Mouse (Mus musculus) left cerebral cortex, adult 2 months (tissue): ENCODE measurements at regions not wholly inside any gene's neighbourhood (a gene's known extent, or its start where the extent isn't known, plus 50 kb on each side); places are given as distances from the start of the nearest gene placed in this dataset.

Experiments
- DNase-seq, 2 experiments: peaks; one replicate each; pipeline ENCODE4 v3.0.0; 2021 to 2022; ENCODE audit warnings: low spot score in 2 of 2, mixed read lengths in 1 of 2; ENCODE audit errors: extremely low spot score in 1 of 2
- H3K27ac ChIP-seq: fragments of 200-600 bp; 2 replicates; pipeline ENCODE4 v1.8.1; 2022
- H3K4me3 ChIP-seq: fragments of 200-600 bp; 2 replicates; pipeline ENCODE4 v1.8.1; 2022
- CTCF ChIP-seq: fragments of 200-600 bp; IDR thresholded peaks from 2 replicates; pipeline ENCODE4 v1.8.1; 2022; ENCODE audit warnings: antibody characterized with exemption, mild to moderate bottlenecking, moderate library complexity
- intact Hi-C: fragments of 180-260 bp; cut with DNase I; formaldehyde crosslinking; loops from one replicate; pipeline ENCODE4 v1.15.1; 2025

DNA sequence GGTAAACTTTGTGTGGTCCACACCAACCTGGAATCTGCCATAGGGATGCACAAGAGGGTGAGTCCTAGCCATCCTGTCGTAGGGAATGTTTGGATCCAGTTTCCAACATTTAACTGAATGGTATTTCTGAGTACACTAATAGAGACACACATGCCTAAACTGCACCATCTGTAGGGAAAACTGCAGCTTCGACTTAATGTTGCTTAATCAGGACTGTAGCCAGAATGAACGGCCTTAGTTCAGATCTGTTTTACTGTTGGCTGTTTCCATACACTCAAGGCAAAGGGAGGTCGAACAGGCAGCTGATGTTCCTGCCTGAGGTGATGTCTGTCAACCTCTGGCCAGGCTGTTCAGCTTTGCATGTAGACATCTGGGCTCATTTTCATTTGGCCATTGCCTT, 399.0 kb upstream of the Tmem132c start:
- DNase-seq = no peak
- intact Hi-C loops = no loop called here
- Histone ChIP-seq H3K4me3 (no peak overlapping the region), H3K27ac (no peak overlapping the region)
- no peak for TF ChIP-seq CTCF

DNA sequence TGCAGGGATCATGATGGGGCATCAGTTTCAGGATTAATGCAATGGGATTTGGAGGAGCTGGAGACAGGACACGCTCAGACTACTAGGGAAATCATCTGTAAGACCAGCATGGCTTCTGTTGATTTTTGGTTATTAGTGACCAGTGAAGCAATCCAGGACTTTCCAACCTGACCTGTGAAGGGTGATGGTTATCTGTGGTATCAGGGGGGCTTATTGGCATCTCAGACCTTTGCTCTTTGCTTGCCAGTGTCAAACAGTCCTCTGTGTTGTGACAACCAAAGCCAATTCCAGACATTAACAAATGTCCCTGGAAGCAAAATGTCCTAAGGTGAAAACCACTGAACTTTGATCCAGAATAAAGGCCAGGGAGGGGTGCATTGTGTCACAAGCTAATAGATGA, 379.5 kb upstream of the Tmem132c start:
- intact Hi-C loops = no loop called here
- no peak for DNase-seq
- no peak for TF ChIP-seq CTCF

DNA sequence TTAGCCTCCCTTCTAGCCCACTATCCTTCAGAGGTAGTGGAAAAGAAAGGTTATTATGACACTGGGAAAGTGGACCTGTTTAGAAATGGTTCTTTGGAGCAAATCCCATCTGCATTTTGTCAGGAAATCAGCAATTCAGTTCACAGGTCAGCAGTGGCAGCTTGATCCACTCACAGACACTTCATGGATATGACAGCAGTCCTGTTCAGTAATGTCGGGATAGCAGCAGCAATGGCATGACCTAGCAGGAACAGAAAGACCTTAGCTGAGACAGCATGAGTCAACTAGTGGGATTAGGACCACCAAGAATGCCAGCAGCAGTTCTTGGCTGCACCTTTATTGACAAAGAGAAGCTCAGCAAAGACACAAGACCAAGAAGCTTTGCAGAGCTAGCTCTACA, 365.8 kb upstream of the Tmem132c start:
- no peak for DNase-seq
- intact Hi-C loops = no loop called here
- H3K27ac ChIP-seq = no peak overlapping the region
- H3K4me3 ChIP-seq = no peak overlapping the region
- no peak for TF ChIP-seq CTCF

More for the DNA sequence above, 379.5 kb upstream of the Tmem132c start:
- H3K27ac ChIP-seq = no peak overlapping the region
- H3K4me3 ChIP-seq = no peak overlapping the region

DNA sequence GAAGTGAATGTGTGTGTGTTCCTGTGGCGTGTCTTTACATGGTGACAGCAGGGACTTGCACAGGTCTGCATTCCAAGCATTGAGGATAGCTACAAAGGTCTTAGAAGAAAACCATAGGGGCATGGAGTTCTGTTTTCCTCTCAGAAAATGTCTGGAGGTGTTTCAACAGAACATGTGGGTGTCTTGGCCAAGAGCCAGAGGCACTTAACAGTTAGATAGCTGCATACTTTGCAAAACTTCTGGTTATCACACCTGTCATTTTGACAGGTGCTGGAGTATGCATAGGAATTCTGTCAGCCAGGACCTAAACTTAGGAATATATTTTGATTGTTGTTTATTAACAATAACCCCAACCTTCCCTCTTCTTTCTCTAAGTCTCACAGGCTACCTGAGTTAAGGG, 350.9 kb upstream of the Tmem132c start:
- no peak overlapping the region for H3K27ac ChIP-seq
- DNase-seq = no peak
- H3K4me3 ChIP-seq = no peak overlapping the region
- TF ChIP-seq CTCF = no peak
- intact Hi-C loops = no loop called here

DNA sequence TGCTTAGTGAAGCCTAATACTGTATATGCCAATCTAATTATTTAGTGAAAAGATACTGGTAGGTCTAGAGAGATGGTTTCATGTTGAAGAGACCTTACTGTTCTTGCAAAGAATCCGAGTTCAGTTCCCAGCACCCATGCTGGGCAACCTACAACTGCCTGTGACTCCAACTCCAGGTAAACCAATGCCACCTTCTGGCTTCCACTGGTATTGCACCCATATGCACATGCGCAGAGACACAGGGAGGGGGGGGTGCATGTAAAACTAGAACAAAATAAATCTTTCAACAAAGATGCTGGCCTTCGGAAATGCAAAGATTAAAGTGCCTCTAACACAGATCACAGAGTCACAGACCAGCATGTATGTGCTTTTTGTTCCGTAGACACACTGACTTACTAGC, 348.5 kb upstream of the Tmem132c start:
- TF ChIP-seq CTCF = peak; percentile 12; the same call in 1 of the 2 replicates
- Histone ChIP-seq H3K27ac (no peak overlapping the region), H3K4me3 (no peak overlapping the region)
- DNase-seq = no peak
- intact Hi-C loops = no loop called here

DNA sequence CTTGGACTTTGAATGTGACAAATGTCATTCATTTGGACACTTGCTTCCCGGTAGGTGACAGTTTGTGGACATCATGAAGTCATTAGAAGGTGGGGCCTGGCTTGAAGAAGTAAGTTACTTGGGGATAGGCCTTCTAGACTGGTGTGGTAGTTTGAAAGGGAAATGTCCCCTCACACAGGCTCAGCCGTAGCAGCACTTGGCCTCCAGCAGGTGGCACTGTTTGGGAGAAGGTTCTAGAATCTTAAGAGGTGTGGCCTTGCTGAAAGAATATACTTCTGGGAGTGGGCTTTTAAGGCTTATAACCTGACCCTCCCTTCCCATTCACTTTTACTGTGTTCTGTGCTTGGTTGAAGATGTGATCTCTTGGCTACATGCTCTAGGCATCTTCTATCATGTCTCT, 331.5 kb upstream of the Tmem132c start:
- H3K27ac ChIP-seq = no peak overlapping the region
- DNase-seq = no peak
- intact Hi-C loops = no loop called here
- no peak overlapping the region for H3K4me3 ChIP-seq
- TF ChIP-seq CTCF = peak; percentile 16

DNA sequence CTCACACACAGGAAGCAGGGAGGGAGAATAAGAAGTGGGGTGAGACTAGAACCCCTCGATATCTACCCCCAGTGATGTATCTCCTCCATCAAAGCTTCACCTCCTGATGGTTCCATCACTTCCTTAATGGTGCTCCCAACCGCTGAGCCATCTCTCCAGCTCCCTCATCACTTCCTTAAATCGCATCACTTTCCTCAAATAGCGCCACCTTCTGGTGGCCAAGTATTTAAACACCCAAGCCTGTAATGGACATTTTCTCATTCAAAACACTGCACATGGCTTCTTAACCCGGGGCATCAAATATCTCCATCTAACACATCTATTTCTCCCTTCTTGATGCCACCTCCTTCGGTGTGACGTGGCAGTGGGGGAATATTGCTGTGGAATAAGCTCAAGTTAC, 324.3 kb upstream of the Tmem132c start:
- no peak for DNase-seq
- intact Hi-C loops = no loop called here
- TF ChIP-seq CTCF = no peak; the same call in 1 of the 2 replicates
- H3K27ac ChIP-seq = no peak overlapping the region
- H3K4me3 ChIP-seq = no peak overlapping the region

DNA sequence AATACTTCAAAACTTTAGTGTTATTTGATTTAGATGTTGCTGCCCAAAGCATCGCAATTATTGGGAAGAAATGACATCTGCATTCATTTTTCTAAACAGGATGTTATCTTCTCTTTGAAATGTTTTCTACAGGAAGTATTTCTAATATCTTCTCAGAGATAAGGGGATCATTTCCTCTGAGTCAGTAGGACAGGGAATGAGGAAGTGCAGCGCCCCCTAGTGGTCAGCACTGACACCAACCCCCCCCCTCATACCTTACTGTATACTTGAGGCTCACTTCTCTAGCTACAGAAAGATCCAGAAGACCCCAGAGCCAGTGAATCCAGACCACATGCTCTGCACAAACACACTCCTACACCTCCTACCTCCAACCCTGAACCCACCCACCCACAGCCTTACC, 308.1 kb upstream of the Tmem132c start:
- intact Hi-C loops = no loop called here
- Histone ChIP-seq H3K4me3 (no peak overlapping the region), H3K27ac (no peak overlapping the region)
- DNase-seq = no peak
- peak; percentile 14 for TF ChIP-seq CTCF

DNA sequence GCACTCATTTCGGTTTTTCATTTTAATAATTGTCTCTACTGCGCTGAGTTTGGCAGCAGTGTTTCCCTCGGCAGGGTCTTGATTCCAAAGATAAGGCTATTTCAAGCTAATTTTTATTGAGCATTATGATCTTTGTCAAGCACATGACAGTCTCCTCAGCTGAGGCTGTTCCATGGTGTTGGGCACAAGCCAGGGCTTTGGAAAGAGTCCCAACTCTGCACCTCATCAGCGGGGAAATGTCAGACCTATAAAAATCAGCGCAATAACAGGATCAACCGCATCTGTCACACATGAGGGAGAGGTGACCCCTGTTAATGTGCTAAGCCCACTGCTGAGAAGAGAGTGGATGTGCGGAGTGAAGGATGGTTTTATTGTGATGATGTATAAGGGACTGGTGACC, 296.7 kb upstream of the Tmem132c start:
- intact Hi-C loops = no loop called here
- TF ChIP-seq CTCF = no peak
- no peak overlapping the region for H3K4me3 ChIP-seq
- H3K27ac ChIP-seq = no peak overlapping the region
- no peak for DNase-seq

DNA sequence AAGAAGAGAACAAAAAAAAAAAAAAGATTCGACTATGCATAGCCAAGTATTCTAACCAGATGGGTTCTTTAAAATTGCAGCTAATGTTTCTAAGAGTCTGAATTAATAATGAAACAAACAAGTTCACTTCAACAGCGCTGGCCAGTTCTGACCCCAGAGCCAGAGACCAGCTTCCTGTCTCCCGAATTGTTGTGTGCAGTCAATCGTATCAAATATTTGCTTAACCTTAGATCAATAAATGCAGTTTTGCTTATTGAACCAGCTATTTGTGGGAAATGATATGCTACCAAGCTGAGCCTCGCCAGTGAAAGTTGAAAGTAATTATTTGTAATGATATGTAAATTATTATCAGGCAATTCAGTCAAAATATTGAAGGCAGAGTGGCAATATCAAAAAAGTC, 287.4 kb upstream of the Tmem132c start:
- intact Hi-C loops = no loop called here
- no peak overlapping the region for H3K27ac ChIP-seq
- DNase-seq = no peak
- no peak for TF ChIP-seq CTCF
- no peak overlapping the region for H3K4me3 ChIP-seq

DNA sequence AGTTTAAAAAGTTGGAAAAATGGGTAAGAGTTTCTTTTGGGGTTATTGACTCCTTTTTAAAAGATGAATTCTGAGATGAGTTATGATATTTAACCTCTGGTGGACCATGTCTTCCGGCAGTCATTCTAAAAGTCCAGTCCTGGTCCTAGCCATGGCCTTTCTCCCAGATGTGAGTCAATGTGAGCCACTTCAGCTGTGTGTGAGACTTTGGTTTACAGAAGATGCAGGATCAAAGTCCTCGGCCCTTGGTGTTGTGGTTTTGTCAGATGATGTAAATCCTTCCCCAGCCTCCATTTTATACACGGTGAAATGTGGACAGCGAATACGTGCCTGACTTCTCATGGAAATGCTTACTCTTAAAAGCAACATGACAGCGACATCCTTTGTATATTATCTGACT, 287.0 kb upstream of the Tmem132c start:
- no peak overlapping the region for H3K4me3 ChIP-seq
- intact Hi-C loops = no loop called here
- DNase-seq = no peak
- H3K27ac ChIP-seq = no peak overlapping the region
- TF ChIP-seq CTCF = no peak

DNA sequence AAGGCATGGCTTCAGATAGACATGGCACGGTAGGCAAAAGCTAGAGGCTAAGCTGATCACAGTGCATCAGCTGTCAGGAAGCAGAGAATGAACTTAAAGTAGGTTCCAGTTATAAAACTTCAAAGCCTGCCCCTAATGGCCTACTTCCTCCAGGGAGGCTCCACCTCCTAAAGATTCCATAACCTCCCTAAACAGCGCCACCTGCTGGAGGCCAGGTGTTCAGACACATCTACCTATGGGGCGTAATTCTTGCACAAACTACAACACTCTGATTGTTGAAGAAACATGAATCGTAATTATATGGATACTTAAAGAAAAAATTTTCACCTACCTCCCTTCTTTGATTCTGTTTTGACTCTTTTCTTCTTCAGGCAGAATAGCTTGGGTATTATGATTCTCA, 277.0 kb upstream of the Tmem132c start:
- Histone ChIP-seq H3K27ac (no peak overlapping the region), H3K4me3 (no peak overlapping the region)
- TF ChIP-seq CTCF = peak; percentile 27
- intact Hi-C loops = no loop called here
- DNase-seq = no peak

DNA sequence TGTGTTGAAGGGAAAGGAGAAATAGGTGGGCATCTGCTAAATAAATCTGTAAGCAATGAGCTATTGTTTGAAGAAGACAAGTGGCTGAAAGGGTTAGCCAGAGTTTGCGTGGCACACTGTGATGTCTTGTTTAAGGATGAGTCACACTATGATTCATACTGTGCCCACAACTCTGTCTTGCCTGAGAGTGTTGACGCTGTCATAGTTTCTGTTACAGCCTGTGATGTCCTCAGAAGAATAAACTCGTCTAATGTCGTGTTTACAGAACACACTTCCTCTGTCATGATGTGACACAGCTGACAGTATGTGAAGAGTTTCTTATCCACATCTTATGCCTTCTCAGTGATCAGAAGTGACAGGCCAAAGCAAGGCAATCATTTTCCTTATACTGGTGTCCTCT, 274.5 kb upstream of the Tmem132c start:
- TF ChIP-seq CTCF = no peak
- H3K27ac ChIP-seq = no peak overlapping the region
- intact Hi-C loops = no loop called here
- no peak overlapping the region for H3K4me3 ChIP-seq
- DNase-seq = no peak

DNA sequence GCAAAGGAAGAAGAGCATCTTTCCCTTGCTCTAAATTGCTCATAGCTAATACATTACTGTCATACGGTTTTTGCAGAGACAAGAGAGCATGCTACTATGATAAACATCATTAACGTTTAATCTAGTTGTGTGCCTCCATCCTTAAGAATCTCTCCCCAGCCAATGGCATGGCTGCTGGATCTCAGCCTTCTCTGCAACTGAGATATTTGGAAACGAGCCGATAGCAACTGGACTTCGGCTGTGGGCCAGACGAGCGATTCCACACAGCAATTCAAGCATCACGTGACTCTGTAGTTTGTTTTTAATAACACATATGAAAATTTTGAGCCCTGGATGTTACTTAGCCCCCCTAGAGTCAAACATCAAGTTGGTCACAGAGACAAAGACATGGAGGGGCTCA, 272.2 kb upstream of the Tmem132c start:
- TF ChIP-seq CTCF = no peak
- DNase-seq = no peak
- no peak overlapping the region for H3K4me3 ChIP-seq
- no peak overlapping the region for H3K27ac ChIP-seq
- intact Hi-C loops = no loop called here
